Mouse (Mus musculus): Measurements from ENCODE around the gene Trnp1.
A peak's percentile ranks its signal among the peaks of the same experiment; 100 is the strongest.
"Not testable (repeated sequence)": the region's sequence is repeated elsewhere in the genome, so short reads cannot be mapped to it uniquely, and the experiment has no call there.

The Trnp1 gene

GRCm38 (mm10) chr4:133498160-133498724, at the start of gene Trnp1:
Gene Trnp1, minus strand, starts transcription at chr4:133498550.
- DNase-seq (ENCODE audit: low read depth, low spot score): peak; percentile 45

GRCm38 (mm10) chr4:133545272-133546231, 47.2 kb upstream of the Trnp1 start, which contains the start of gene Nudc:
Gene Nudc, minus strand, starts transcription at chr4:133545996.
- DNase-seq (ENCODE audit: low read depth, low spot score): peak; percentile 88

- DNase-seq (ENCODE audit: low read depth, low spot score): no peak
Measured at GRCm38 (mm10) chr4:133536652-133537051, 38.3 kb upstream of the Trnp1 start.

GRCm38 (mm10) chr4:133536081-133536480, 37.7 kb upstream of the Trnp1 start:
- no peak for DNase-seq (ENCODE audit: low read depth, low spot score)

- DNase-seq (ENCODE audit: low read depth, low spot score): no peak
Measured at GRCm38 (mm10) chr4:133532777-133533176, 34.4 kb upstream of the Trnp1 start.

GRCm38 (mm10) chr4:133527788-133528187, 29.4 kb upstream of the Trnp1 start:
- DNase-seq (ENCODE audit: low read depth, low spot score): no peak

- no peak for DNase-seq (ENCODE audit: low read depth, low spot score)
Measured at GRCm38 (mm10) chr4:133521502-133521901, 23.2 kb upstream of the Trnp1 start.

GRCm38 (mm10) chr4:133519369-133519665, 21.0 kb upstream of the Trnp1 start:
- DNase-seq (ENCODE audit: low read depth, low spot score): no peak

- DNase-seq (ENCODE audit: low read depth, low spot score): no peak
Measured at GRCm38 (mm10) chr4:133518601-133519368, 20.4 kb upstream of the Trnp1 start, which contains the start of gene Kdf1. Gene Kdf1, plus strand, starts transcription at chr4:133518963.

GRCm38 (mm10) chr4:133512972-133513371, 14.6 kb upstream of the Trnp1 start:
- DNase-seq (ENCODE audit: low read depth, low spot score): peak; percentile 53

GRCm38 (mm10) chr4:133512511-133512910, 14.2 kb upstream of the Trnp1 start:
- DNase-seq (ENCODE audit: low read depth, low spot score): not testable (repeated sequence)

- no peak for DNase-seq (ENCODE audit: low read depth, low spot score)
Measured at GRCm38 (mm10) chr4:133511050-133511449, 12.7 kb upstream of the Trnp1 start.

GRCm38 (mm10) chr4:133508990-133509389, 10.6 kb upstream of the Trnp1 start:
- DNase-seq (ENCODE audit: low read depth, low spot score): no peak

- DNase-seq (ENCODE audit: low read depth, low spot score): no peak
Measured at GRCm38 (mm10) chr4:133506573-133506972, 8.2 kb upstream of the Trnp1 start.

- no peak for DNase-seq (ENCODE audit: low read depth, low spot score)
Measured at GRCm38 (mm10) chr4:133504755-133505485, 6.6 kb upstream of the Trnp1 start.

- no peak for DNase-seq (ENCODE audit: low read depth, low spot score)
Measured at GRCm38 (mm10) chr4:133504300-133504699, 6.0 kb upstream of the Trnp1 start.

GRCm38 (mm10) chr4:133501514-133501913, 3.2 kb upstream of the Trnp1 start:
- no peak for DNase-seq (ENCODE audit: low read depth, low spot score)

- no peak for DNase-seq (ENCODE audit: low read depth, low spot score)
Measured at GRCm38 (mm10) chr4:133497461-133498159, 740 bp downstream of the Trnp1 start.

- no peak for DNase-seq (ENCODE audit: low read depth, low spot score)
Measured at GRCm38 (mm10) chr4:133496738-133497445, 1.5 kb downstream of the Trnp1 start.

- DNase-seq (ENCODE audit: low read depth, low spot score): peak; percentile 30
Measured at GRCm38 (mm10) chr4:133495711-133496110, 2.6 kb downstream of the Trnp1 start.

Data from retina, adult 2 months (tissue).